Comparison of ENCODE assay signal across 23 mouse cellular contexts in genomic region chr5:36480398-36480797, GRCm38 (mm10). TPM values are rescaled to one million over a fixed set of nuclear protein-coding genes. Genes with fewer than 3 reads are reported as not detected.
DNase-seq lines count a peak whose midpoint lies in the region; ATAC-seq and TF ChIP-seq lines count a peak whose summit lies in the region.
"Had no signal": no experiment of that assay in that cellular context is flagged by ENCODE, and none has a peak within 500 bp of the region (broad histone marks: within the 10 kb centered on the region; RNA-seq: fewer than 3 reads in every experiment).

No protein-coding gene starts in this region.

- H3K36me3 ChIP-seq in liver, embryonic 12.5 days: peaks cover 28% of the 10 kb centered on the region
- peaks cover 8% of the 10 kb centered on the region; the same call in 1 of the 2 replicates for H3K36me3 ChIP-seq in liver, embryonic 11.5 days (ENCODE audit: control insufficient read depth, insufficient read depth, low read length)
- no peaks in the 10 kb centered on the region for H3K36me3 ChIP-seq in myocyte (ENCODE audit: control insufficient read depth, insufficient read depth)

- H3K27me3 ChIP-seq in liver, embryonic 12.5 days (replicated peaks): peaks cover 8% of the 10 kb centered on the region
- peaks cover 5% of the 10 kb centered on the region for H3K27me3 ChIP-seq in liver, embryonic 11.5 days (replicated peaks; ENCODE audit: control insufficient read depth, insufficient read depth, low read length)
- no peaks in the 10 kb centered on the region for H3K27me3 ChIP-seq in myocyte (ENCODE audit: control insufficient read depth, insufficient read depth, insufficient read length)
- H3K27me3 ChIP-seq: Patski had no signal

- no peak overlapping the region for H3K4me3 ChIP-seq in liver, embryonic 12.5 days
- no peak overlapping the region for H3K4me3 ChIP-seq in liver, embryonic 11.5 days (ENCODE audit: low read depth, low read length)
- H3K4me3 ChIP-seq in myocyte: no peak overlapping the region
- H3K4me3 ChIP-seq: embryonic facial prominence, embryonic 13.5 days; erythroblast, embryonic 14.5 days; forebrain, embryonic 12.5 days; hindbrain, embryonic 12.5 days; limb, embryonic 13.5 days; liver, embryonic 15.5 days; midbrain, embryonic 12.5 days had no signal

- no peak for TF ChIP-seq POLR2A in myocyte (IDR thresholded peaks at IDR 0.05; ENCODE audit: insufficient read length, low read depth)

- ATAC-seq in liver, embryonic 12.5 days: no peak
- ATAC-seq in liver, embryonic 11.5 days (replicated peaks; ENCODE audit: low FRiP score): no peak
- ATAC-seq: intestine, postnatal 0 days; Patski had no signal

- peaks cover 70% of the 10 kb centered on the region for H3K79me2 ChIP-seq in myocyte (ENCODE audit: control insufficient read depth, insufficient read depth)

- no peaks in the 10 kb centered on the region for H3K9me3 ChIP-seq in liver, embryonic 12.5 days (replicated peaks)
- no peaks in the 10 kb centered on the region for H3K9me3 ChIP-seq in liver, embryonic 11.5 days (ENCODE audit: control insufficient read depth, low read length)
- H3K9me3 ChIP-seq: embryonic facial prominence, embryonic 13.5 days; forebrain, embryonic 12.5 days; hindbrain, embryonic 12.5 days; limb, embryonic 13.5 days; liver, embryonic 15.5 days had no signal

- peak overlapping the region; percentile 14; the same call in 1 of the 2 replicates for H3K9ac ChIP-seq in liver, embryonic 12.5 days
- H3K9ac ChIP-seq in liver, embryonic 11.5 days (ENCODE audit: low read depth, low read length): no peak overlapping the region
- H3K9ac ChIP-seq: embryonic facial prominence, embryonic 13.5 days; forebrain, embryonic 12.5 days; hindbrain, embryonic 12.5 days; limb, embryonic 13.5 days; liver, embryonic 15.5 days; midbrain, embryonic 12.5 days had no signal

- DNase-seq in liver, embryonic 11.5 days (ENCODE audit: low spot score): no peak
- peak; percentile 64 for DNase-seq in 3134 (ENCODE audit: extremely low read depth, insufficient read length, low spot score)
- peak; percentile 65 to 70 for DNase-seq in B cell, adult 2 months
- DNase-seq in adrenal gland, postnatal 25 days: no peak
- DNase-seq in thymus, postnatal 14 days: no peak
- DNase-seq: cerebellum, adult 18-20 months; cerebellum, postnatal 36 days; embryo, embryonic 11 days; heart, postnatal 10 days; kidney, postnatal 25 days had no signal

- peaks cover 59% of the 10 kb centered on the region for H3K4me1 ChIP-seq in liver, embryonic 12.5 days
- H3K4me1 ChIP-seq in liver, embryonic 11.5 days (replicated peaks; ENCODE audit: control insufficient read depth, insufficient read depth, low read length): peaks cover 34% of the 10 kb centered on the region

- no peak overlapping the region for H3K4me2 ChIP-seq in liver, embryonic 12.5 days
- H3K4me2 ChIP-seq in liver, embryonic 11.5 days: no peak overlapping the region
- H3K4me2 ChIP-seq in myocyte (ENCODE audit: low read depth): peak overlapping the region; percentile 4
- H3K4me2 ChIP-seq: embryonic facial prominence, embryonic 13.5 days; forebrain, embryonic 12.5 days; heart, embryonic 11.5 days; hindbrain, embryonic 12.5 days; limb, embryonic 13.5 days; liver, embryonic 15.5 days; midbrain, embryonic 12.5 days had no signal

- H3ac ChIP-seq in myocyte (ENCODE audit: control insufficient read depth, insufficient read length): no peak overlapping the region

- H3K27ac ChIP-seq in liver, embryonic 12.5 days: 0 out of 2 replicates have a peak overlapping the region, but pooled peaks have one; percentile 12
- H3K27ac ChIP-seq in liver, embryonic 11.5 days (ENCODE audit: low read depth, low read length): no peak overlapping the region
- H3K27ac ChIP-seq: embryonic facial prominence, embryonic 13.5 days; forebrain, embryonic 12.5 days; hindbrain, embryonic 12.5 days; limb, embryonic 13.5 days; liver, embryonic 15.5 days; macrophage; midbrain, embryonic 12.5 days had no signal

- WGBS in liver, embryonic 12.5 days (ENCODE audit: insufficient replicate concordance): 82% methylated on average over 4 of the region's 4 CpGs
- WGBS in liver, embryonic 11.5 days: 82% methylated on average over 4 of the region's 4 CpGs

TF ChIP-seq in myocyte, 11 proteins besides CTCF, POLR2A, EP300 and RAD21:
- TF ChIP-seq USF1 (IDR thresholded peaks at IDR 0.05; ENCODE audit: low read depth) (no peak), MYOG (IDR thresholded peaks at IDR 0.05; ENCODE audit: control insufficient read depth in 1 of 3, insufficient read depth in 1 of 3, insufficient read length in 2 of 3, low read depth in 2 of 3) (no peak), TCF3 (IDR thresholded peaks at IDR 0.05; ENCODE audit: insufficient read length, low read depth) (no peak), REST (IDR thresholded peaks at IDR 0.05; ENCODE audit: insufficient read depth, insufficient read length) (no peak)

RNA-seq across cellular contexts. Expression of gene Tada2b, which starts 3.7 kb away (rescaled TPM):
- polyA plus RNA-seq in liver, embryonic 12.5 days (2016; fragmentation: Nextera tagmentation; extraction: Ambion mirVana): 1.5 and 1.6 TPM in 2 replicates
- polyA plus RNA-seq in liver, embryonic 11.5 days (2014; fragmentation: Nextera tagmentation; extraction: Ambion mirVana): 2.8 and 3.1 TPM in 2 replicates
- 7.2 TPM for polyA plus RNA-seq in myocyte (2012; fragmentation: generic; extraction: Trizol)
- 34.1 and 40.9 TPM in 2 replicates for total RNA-seq in adrenal gland, postnatal 25 days (2021)

RNA-seq across cellular contexts. Expression of gene Ccdc96, which starts 4.0 kb away (rescaled TPM):
- polyA plus RNA-seq in liver, embryonic 12.5 days (2016; fragmentation: Nextera tagmentation; extraction: Ambion mirVana): 0.25 and 0.31 TPM in 2 replicates
- 0.26 and 0.34 TPM in 2 replicates for polyA plus RNA-seq in liver, embryonic 11.5 days (2014; fragmentation: Nextera tagmentation; extraction: Ambion mirVana)
- 0.38 TPM for polyA plus RNA-seq in myocyte (2012; fragmentation: generic; extraction: Trizol)
- total RNA-seq in adrenal gland, postnatal 25 days (2021): 0.43 and 0.49 TPM in 2 replicates

RNA-seq across cellular contexts. Expression of gene Grpel1, which starts 15.6 kb away (rescaled TPM):
- 52.4 and 52.9 TPM in 2 replicates for polyA plus RNA-seq in liver, embryonic 12.5 days (2016; fragmentation: Nextera tagmentation; extraction: Ambion mirVana)
- 74.6 and 79.9 TPM in 2 replicates for polyA plus RNA-seq in liver, embryonic 11.5 days (2014; fragmentation: Nextera tagmentation; extraction: Ambion mirVana)
- polyA plus RNA-seq in myocyte (2012; fragmentation: generic; extraction: Trizol): 46.3 TPM
- total RNA-seq in adrenal gland, postnatal 25 days (2021): 68.9 and 70.2 TPM in 2 replicates

Comparison
In these comparisons a context has a peak if more than half of its experiments do, and no peak if none do; other contexts are left out.
1. DNase-seq: peak in 3134 (single experiment) and B cell, adult 2 months (2 of 2); none in liver, embryonic 11.5 days (single experiment), adrenal gland, postnatal 25 days (single experiment) and thymus, postnatal 14 days (single experiment).